Mouse (Mus musculus) liver, postnatal 0 days (tissue): ENCODE measurements at regions not wholly inside any gene's neighbourhood (a gene's known extent, or its start where the extent isn't known, plus 50 kb on each side); places are given as distances from the start of the nearest gene placed in this dataset.

Source experiments
- ATAC-seq: fragments of 200-750 bp; cut with Nextera tagmentation; 2 replicates; pipeline ENCODE4 v1.8.0; 2017; ENCODE audit warnings: mild to moderate bottlenecking, moderate library complexity
- DNase-seq: peaks from one replicate; pipeline ENCODE4 v3.0.0-alpha.2; 2016
- H3K27ac ChIP-seq: fragments of 300-500 bp; sonication (generic); 2 replicates; pipeline ENCODE4 v1.5.1; 2014; ENCODE audit warnings: antibody characterized with exemption, moderate library complexity, mild to moderate bottlenecking, low read depth
- H3K27me3 ChIP-seq: fragments of 300-500 bp; sonication (generic); 2 replicates; pipeline ENCODE4 v1.6.1; 2014; ENCODE audit warnings: low read length, control low read depth, mixed read lengths; ENCODE audit not compliant: insufficient read depth
- H3K36me3 ChIP-seq: fragments of 300-500 bp; sonication (generic); replicated peaks from 2 replicates; pipeline ENCODE4 v1.6.1; 2014; ENCODE audit warnings: mild to moderate bottlenecking, control low read depth, low read length, moderate library complexity, mixed read lengths; ENCODE audit not compliant: insufficient read depth
- H3K4me1 ChIP-seq: fragments of 300-500 bp; sonication (generic); 2 replicates; pipeline ENCODE4 v1.6.1; 2014; ENCODE audit warnings: antibody characterized with exemption, mild to moderate bottlenecking, control low read depth; ENCODE audit not compliant: insufficient read depth
- H3K4me2 ChIP-seq: fragments of 300-500 bp; sonication (generic); 2 replicates; pipeline ENCODE4 v1.6.1; 2014; ENCODE audit warnings: low read depth, mild to moderate bottlenecking, low read length, moderate library complexity, mixed read lengths
- H3K4me3 ChIP-seq: fragments of 300-500 bp; sonication (generic); 2 replicates; pipeline ENCODE4 v1.5.1; 2014; ENCODE audit warnings: low read depth, low read length
- H3K9ac ChIP-seq: fragments of 300-500 bp; sonication (generic); replicated peaks from 2 replicates; pipeline ENCODE4 v1.6.1; 2014; ENCODE audit warnings: mild to moderate bottlenecking, moderate library complexity
- H3K9me3 ChIP-seq: fragments of 300-500 bp; sonication (generic); 2 replicates; pipeline ENCODE4 v1.6.1; 2016; ENCODE audit warnings: mild to moderate bottlenecking, control low read depth, low read length, mixed read lengths
- CTCF ChIP-seq: sonication (generic); IDR thresholded peaks from 2 replicates; pipeline ENCODE4 v1.5.1; 2016; ENCODE audit warnings: antibody characterized with exemption, low read depth
- EP300 ChIP-seq: IDR thresholded peaks from 2 replicates; pipeline ENCODE4 v1.6.1; 2016; ENCODE audit warnings: antibody characterized with exemption, low read depth, mild to moderate bottlenecking
- WGBS: fragments of 180-500 bp; shearing (Covaris S2); extraction: QIAGEN DNeasy Blood & Tissue Kit; methylation state at CpG from one replicate; pipeline ENCODE4 v1.1.7; 2014; ENCODE audit not compliant: insufficient replicate concordance; 5-methylcytosine and 5-hydroxymethylcytosine counted together

DNA sequence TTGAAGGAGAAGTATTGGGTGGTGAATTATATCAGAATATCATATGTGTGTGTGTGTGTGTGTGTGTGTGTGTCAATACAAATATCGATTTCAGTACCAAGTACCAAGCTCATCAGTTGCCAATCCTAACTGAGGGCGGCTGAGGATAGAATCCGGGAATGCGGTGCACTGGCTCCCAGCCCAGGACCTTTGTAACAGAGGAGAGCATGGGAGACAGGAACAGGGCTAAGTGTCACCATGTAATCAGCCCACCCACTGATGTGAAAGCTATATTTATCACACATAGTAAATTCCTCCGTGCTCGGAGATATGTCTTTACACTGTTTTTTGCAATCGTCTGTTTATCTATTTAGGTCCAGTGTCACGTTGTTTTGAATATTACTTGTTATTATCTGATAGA lies 165.1 kb upstream of the Mast4 start:
- no peaks in the 10 kb centered on the region for H3K27me3 ChIP-seq
- H3K36me3 ChIP-seq = no peaks in the 10 kb centered on the region
- TF ChIP-seq EP300 (no peak), CTCF (no peak)
- no peak overlapping the region for H3K9ac ChIP-seq
- H3K4me1 ChIP-seq = no peaks in the 10 kb centered on the region
- H3K9me3 ChIP-seq = no peaks in the 10 kb centered on the region
- no peak overlapping the region for H3K4me2 ChIP-seq
- ATAC-seq (no peak), DNase-seq (no peak)
- 74% methylated on average over 8 of the region's 8 CpGs for WGBS
- no peak overlapping the region for H3K4me3 ChIP-seq
- H3K27ac ChIP-seq = no peak overlapping the region

DNA sequence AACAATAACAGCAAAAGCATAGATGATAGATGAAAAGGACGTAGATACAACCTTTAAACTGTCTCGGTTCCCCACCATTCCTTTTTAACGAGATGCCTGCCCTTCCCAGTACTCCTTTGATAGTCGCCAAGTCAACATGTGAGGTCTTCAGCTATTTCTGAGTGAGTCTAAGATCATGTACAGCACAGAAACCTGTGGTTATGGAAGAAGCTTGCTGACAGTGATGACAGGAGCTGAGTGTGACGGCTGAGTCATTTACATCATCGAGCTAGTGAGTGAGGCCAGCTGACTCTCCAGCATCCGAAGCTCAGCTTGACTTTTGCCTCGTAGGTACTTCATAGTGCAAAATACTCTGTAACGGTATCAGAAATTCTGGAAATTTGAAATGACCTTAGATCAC lies 160.1 kb upstream of the Mast4 start:
- H3K4me3 ChIP-seq = no peak overlapping the region
- H3K27me3 ChIP-seq = no peaks in the 10 kb centered on the region
- H3K9ac ChIP-seq = no peak overlapping the region
- no peak overlapping the region for H3K4me2 ChIP-seq
- no peaks in the 10 kb centered on the region for H3K36me3 ChIP-seq
- DNase-seq (no peak), ATAC-seq (no peak)
- H3K9me3 ChIP-seq = no peaks in the 10 kb centered on the region
- no peak for TF ChIP-seq EP300
- TF ChIP-seq CTCF = no peak
- no peaks in the 10 kb centered on the region for H3K4me1 ChIP-seq
- WGBS = 62% methylated on average over 9 of the region's 9 CpGs
- H3K27ac ChIP-seq = no peak overlapping the region

DNA sequence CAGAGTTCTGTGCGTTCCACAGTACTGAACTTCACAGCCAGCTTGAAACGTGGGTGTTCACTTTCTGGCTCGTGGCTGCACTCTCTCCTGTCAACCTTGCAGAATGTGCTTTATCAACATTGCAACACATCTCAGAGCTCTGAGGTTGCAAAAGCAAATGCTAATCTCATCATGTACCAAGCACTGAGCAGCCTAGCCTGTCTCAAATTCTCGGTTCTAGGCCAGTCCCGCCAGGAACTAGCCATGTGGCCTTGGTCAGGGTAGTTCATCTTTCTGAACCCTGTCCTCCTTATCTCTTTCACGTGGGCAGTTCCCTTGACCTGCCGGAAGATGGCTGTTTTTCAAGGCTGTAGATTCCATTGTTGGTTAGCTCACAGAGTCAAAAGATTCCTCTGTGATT lies 159.3 kb upstream of the Mast4 start:
- Histone ChIP-seq H3K9me3 (no peaks in the 10 kb centered on the region), H3K4me3 (no peak overlapping the region), H3K27me3 (no peaks in the 10 kb centered on the region), H3K36me3 (no peaks in the 10 kb centered on the region), H3K4me2 (no peak overlapping the region), H3K9ac (no peak overlapping the region), H3K27ac (no peak overlapping the region), H3K4me1 (no peaks in the 10 kb centered on the region)
- no peak for TF ChIP-seq EP300
- TF ChIP-seq CTCF = no peak
- DNase-seq (no peak), ATAC-seq (peak; percentile 23; the same call in 1 of the 2 replicates)
- WGBS = 30% methylated on average over 7 of the region's 7 CpGs

DNA sequence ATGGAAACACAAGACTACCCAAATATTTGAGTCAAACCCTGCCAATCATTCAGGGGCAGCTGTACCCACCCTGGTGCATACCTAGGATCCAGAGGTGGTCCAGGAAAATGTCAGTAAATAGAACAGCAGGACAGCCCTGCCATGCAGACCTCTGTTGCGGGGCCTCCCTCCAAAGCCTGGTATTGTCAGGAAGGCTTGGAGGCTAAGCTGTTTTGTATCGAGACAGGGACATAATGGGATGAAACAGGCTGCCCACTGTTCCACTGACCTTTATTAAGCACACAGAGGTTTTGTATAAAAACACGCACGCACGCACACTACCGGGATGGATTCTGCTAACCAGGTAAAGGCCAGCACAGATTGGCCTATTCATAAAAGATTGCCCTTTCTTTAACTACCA lies 155.8 kb upstream of the Mast4 start:
- ATAC-seq = no peak
- Histone ChIP-seq H3K27me3 (no peaks in the 10 kb centered on the region), H3K36me3 (no peaks in the 10 kb centered on the region), H3K4me3 (no peak overlapping the region), H3K4me1 (no peaks in the 10 kb centered on the region), H3K27ac (no peak overlapping the region), H3K4me2 (no peak overlapping the region), H3K9me3 (no peaks in the 10 kb centered on the region), H3K9ac (no peak overlapping the region)
- DNase-seq = no peak
- TF ChIP-seq CTCF = no peak
- TF ChIP-seq EP300 = no peak
- WGBS = 88% methylated on average over 6 of the region's 6 CpGs

DNA sequence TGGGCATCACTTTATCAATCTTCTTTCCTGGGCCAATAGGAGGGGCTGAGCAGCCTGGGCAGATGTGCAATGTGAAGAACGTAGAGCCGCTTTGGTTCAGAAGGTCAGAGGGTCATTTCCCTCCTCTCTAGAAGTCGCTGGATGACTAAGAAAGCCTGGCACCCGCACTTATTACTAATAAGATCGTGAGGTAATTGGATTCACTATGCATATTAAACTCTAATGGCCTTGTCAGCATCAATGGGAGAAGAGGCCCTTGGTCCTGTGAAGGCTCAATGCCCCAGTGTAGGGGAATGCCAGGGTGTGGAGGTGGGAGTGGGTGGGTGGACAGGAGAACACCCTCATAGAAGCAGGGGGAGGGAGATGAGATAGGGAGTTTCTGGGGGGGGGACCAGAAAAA lies 149.8 kb upstream of the Mast4 start:
- no peak for DNase-seq
- WGBS = 72% methylated on average over 5 of the region's 5 CpGs
- Histone ChIP-seq H3K9me3 (no peaks in the 10 kb centered on the region), H3K4me3 (no peak overlapping the region), H3K4me2 (no peak overlapping the region), H3K36me3 (no peaks in the 10 kb centered on the region), H3K27me3 (no peaks in the 10 kb centered on the region), H3K27ac (no peak overlapping the region), H3K9ac (no peak overlapping the region), H3K4me1 (no peaks in the 10 kb centered on the region)
- ATAC-seq = no peak
- TF ChIP-seq EP300 (no peak), CTCF (no peak)

DNA sequence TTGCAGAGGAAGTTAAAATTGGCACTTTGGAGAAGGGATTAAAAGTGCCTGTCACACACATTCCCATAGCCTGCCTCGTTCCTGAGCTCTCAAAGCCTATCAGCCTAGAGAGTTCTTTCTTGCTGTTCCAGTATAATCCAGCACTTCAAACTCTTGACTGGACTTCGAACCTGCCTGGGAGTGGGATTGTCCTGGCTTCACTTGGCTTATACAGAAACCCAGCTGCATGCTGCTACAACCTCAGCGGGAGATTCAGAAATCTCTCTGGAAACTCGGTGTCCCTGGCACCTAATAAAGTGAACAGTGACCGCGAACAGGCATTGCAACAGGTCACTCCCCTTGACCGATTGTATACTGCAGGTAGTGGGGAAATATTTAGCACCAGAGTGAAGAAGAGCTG lies 149.1 kb upstream of the Mast4 start:
- WGBS = 62% methylated on average over 7 of the region's 7 CpGs
- H3K4me3 ChIP-seq = no peak overlapping the region
- H3K27ac ChIP-seq = no peak overlapping the region
- H3K4me2 ChIP-seq = no peak overlapping the region
- no peak overlapping the region for H3K9ac ChIP-seq
- no peaks in the 10 kb centered on the region for H3K36me3 ChIP-seq
- no peaks in the 10 kb centered on the region for H3K9me3 ChIP-seq
- TF ChIP-seq CTCF = no peak
- no peak for TF ChIP-seq EP300
- H3K4me1 ChIP-seq = no peaks in the 10 kb centered on the region
- DNase-seq (no peak), ATAC-seq (no peak)
- no peaks in the 10 kb centered on the region for H3K27me3 ChIP-seq

DNA sequence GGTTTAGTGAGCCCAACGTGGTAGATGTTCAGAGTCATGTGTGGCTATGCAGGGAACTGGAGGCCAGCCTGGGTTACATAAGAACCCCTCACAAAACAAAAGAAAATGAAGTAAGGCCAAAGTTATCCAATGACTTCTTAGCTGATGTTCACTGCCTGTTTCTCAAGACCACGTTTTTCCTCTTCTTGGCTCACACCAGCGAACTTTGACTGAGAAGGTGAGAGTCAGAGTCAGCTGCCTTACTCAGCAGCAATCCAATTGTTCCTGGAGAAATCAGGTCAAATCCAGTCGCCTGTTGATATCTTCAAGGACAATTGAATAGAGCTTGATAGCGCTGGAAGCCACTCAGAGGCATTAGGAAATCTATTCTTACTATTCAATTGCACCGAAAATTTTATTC lies 142.0 kb upstream of the Mast4 start:
- TF ChIP-seq CTCF = no peak
- no peak for TF ChIP-seq EP300
- ATAC-seq (no peak), DNase-seq (no peak)
- no peaks in the 10 kb centered on the region for H3K4me1 ChIP-seq
- H3K27me3 ChIP-seq = no peaks in the 10 kb centered on the region
- no peak overlapping the region for H3K27ac ChIP-seq
- H3K9me3 ChIP-seq = no peaks in the 10 kb centered on the region
- H3K4me3 ChIP-seq = no peak overlapping the region
- H3K36me3 ChIP-seq = no peaks in the 10 kb centered on the region
- H3K4me2 ChIP-seq = no peak overlapping the region
- 61% methylated on average over 6 of the region's 6 CpGs for WGBS
- H3K9ac ChIP-seq = no peak overlapping the region
